Mouse (Mus musculus) G1E (cell line): ENCODE measurements around the gene Ubn1.

ENCODE experiments used
- CTCF ChIP-seq: IDR thresholded peaks from 2 replicates; pipeline ENCODE4 v1.5.1; 2012; ENCODE audit warnings: low read depth, low read length, inconsistent platforms, mixed read lengths
- GATA1 ChIP-seq: IDR thresholded peaks from 2 replicates; pipeline ENCODE4 v1.6.1; 2012; ENCODE audit warnings: borderline replicate concordance, low read length, inconsistent platforms, mixed read lengths
- TAL1 ChIP-seq: conservative IDR thresholded peaks from 2 replicates; pipeline ENCODE4 v1.6.1; 2012; ENCODE audit warnings: low read depth, low read length, inconsistent platforms, mixed read lengths

- TF ChIP-seq TAL1 (no peak), CTCF (no peak), GATA1 (no peak)
These were observed 63.7 kb downstream of the Ubn1 start for GRCm38 (mm10) chr16:5113582-5113981.
